ENCODE assay signal across 7 mouse cellular contexts in the genomic region with DNA sequence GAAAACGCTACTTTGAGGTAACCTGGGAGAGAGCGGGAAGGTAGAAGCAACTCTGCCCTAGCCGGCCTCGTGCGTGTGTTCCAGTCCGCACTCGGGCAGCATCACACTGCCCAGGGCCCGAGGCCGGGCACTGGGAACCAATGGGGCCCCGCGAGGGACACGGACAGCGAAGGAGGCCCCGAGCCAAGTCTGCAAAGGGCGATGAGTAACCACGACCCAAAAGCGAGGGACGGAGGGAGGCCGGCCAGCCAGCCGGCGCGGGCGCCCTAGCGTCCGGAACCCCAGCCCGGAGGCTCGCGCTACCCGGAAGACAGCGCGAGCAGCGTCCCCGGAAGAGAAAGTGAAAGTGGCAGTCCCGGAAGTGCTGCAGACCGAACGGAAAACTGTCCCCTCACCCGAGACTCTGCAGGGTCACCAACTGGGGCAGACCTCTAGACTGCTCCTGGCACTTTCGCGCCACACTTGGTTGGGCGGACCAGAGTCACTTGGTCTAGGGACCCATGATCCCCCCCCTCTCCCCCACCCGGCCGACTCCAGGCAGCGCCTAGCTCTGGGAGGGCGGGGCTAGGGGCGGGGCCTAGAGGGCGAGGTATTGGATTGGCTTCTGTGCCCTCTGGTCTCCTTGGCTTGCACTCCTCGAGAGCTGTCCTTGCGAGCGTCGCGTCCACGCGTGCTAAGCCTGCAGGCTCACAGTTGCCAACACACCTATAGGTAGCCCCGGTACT. TPM values are rescaled to one million over a fixed set of nuclear protein-coding genes. Genes with fewer than 3 reads are reported as not detected.
DNase-seq lines count a peak whose midpoint lies in the region; ATAC-seq lines count a peak whose summit lies in the region.

A gene (minus strand): TSS at position 553 of the 725 bp plus-strand sequence.

- no peaks in the 10 kb centered on the region for H3K27me3 ChIP-seq in intestine, embryonic 16.5 days (replicated peaks; ENCODE audit: control insufficient read depth, insufficient read depth, low read length)
- no peaks in the 10 kb centered on the region for H3K27me3 ChIP-seq in midbrain, embryonic 11.5 days (ENCODE audit: control insufficient read depth, insufficient read depth, low read length)

- H3K36me3 ChIP-seq in intestine, embryonic 16.5 days (ENCODE audit: control insufficient read depth, insufficient read depth, low read length) = no peaks in the 10 kb centered on the region
- H3K36me3 ChIP-seq in midbrain, embryonic 11.5 days (ENCODE audit: control insufficient read depth, insufficient read depth, low read length) = peaks cover 2% of the 10 kb centered on the region; the same call in 1 of the 2 replicates

- peak within 1 kb of the TSS; percentile 85 for H3K4me3 ChIP-seq in intestine, embryonic 16.5 days (ENCODE audit: low read length)
- peak within 1 kb of the TSS; percentile 82 for H3K4me3 ChIP-seq in midbrain, embryonic 11.5 days (ENCODE audit: low read depth, low read length)

- 0% methylated on average over 54 of the region's 54 CpGs for WGBS in intestine, embryonic 16.5 days
- WGBS in midbrain, embryonic 11.5 days = under 1% methylated on average over 53 of the region's 54 CpGs

- H3K9me3 ChIP-seq in intestine, embryonic 16.5 days (ENCODE audit: control insufficient read depth, low read length) = no peaks in the 10 kb centered on the region
- H3K9me3 ChIP-seq in midbrain, embryonic 11.5 days (ENCODE audit: control insufficient read depth, low read length) = no peaks in the 10 kb centered on the region

- peak; percentile 96 for DNase-seq in adrenal gland, adult 2 months
- DNase-seq in embryo, embryonic 11 days = peak; percentile 92
- peak; percentile 70 to 83 for DNase-seq in gastrocnemius, postnatal 4 days (ENCODE audit: low spot score in 2 of 2)
- peak; percentile 91 to 92 for DNase-seq in left cerebral cortex, postnatal 36 days (ENCODE audit: low spot score in 2 of 2)
- DNase-seq in midbrain, embryonic 11.5 days (ENCODE audit: low spot score, missing footprints) = peak; percentile 99
- DNase-seq in skeletal muscle tissue, adult 2 months (ENCODE audit: low read depth, low spot score) = peak; percentile 92

- peak; percentile 95 for ATAC-seq in intestine, embryonic 16.5 days
- ATAC-seq in midbrain, embryonic 11.5 days (ENCODE audit: low FRiP score) = peak; percentile 98

- peak within 1 kb of the TSS; percentile 92 for H3K4me2 ChIP-seq in intestine, embryonic 16.5 days (ENCODE audit: low read depth, low read length)
- H3K4me2 ChIP-seq in midbrain, embryonic 11.5 days = peak within 1 kb of the TSS; percentile 77

- intact Hi-C loops in left cerebral cortex, postnatal 36 days (cut with DNase I) = no loop called here

- peak within 1 kb of the TSS; percentile 96 for H3K27ac ChIP-seq in intestine, embryonic 16.5 days (ENCODE audit: low read length)
- H3K27ac ChIP-seq in midbrain, embryonic 11.5 days (ENCODE audit: low read depth, low read length) = peak within 1 kb of the TSS; percentile 79

- H3K4me1 ChIP-seq in intestine, embryonic 16.5 days (ENCODE audit: control insufficient read depth, insufficient read depth, low read length) = peaks cover 11% of the 10 kb centered on the region
- H3K4me1 ChIP-seq in midbrain, embryonic 11.5 days (ENCODE audit: control insufficient read depth, insufficient read depth, low read length) = peaks cover 10% of the 10 kb centered on the region

- H3K9ac ChIP-seq in intestine, embryonic 16.5 days (ENCODE audit: low read depth, low read length) = peak within 1 kb of the TSS; percentile 92
- H3K9ac ChIP-seq in midbrain, embryonic 11.5 days (ENCODE audit: low read length) = peak within 1 kb of the TSS; percentile 91

RNA-seq across cellular contexts. Expression of the gene that starts here (rescaled TPM):
- 100 to 1,000 TPM; 103 to 107 TPM for total RNA-seq in adrenal gland, adult 2 months (2021)
- 328 and 381 TPM in 2 replicates for polyA plus RNA-seq in adrenal gland, adult 2 months (2012; rRNA removed)
- 10 to 100 TPM; 60.1 to 67.8 TPM for total RNA-seq in gastrocnemius, postnatal 4 days (2021)
- polyA plus RNA-seq in intestine, embryonic 16.5 days (2015; fragmentation: Nextera tagmentation; extraction: Ambion mirVana) = 82.5 and 83.2 TPM in 2 replicates
- 100 to 1,000 TPM in 1 of 2 experiments, 10 to 100 TPM in 1; 92.3 to 124 TPM for total RNA-seq in left cerebral cortex, postnatal 36 days (2021)
- polyA plus RNA-seq in midbrain, embryonic 11.5 days (2014; fragmentation: Nextera tagmentation; extraction: Ambion mirVana) = 62.0 and 70.1 TPM in 2 replicates

Comparison
In these comparisons a context has a peak if more than half of its experiments do, and no peak if none do; other contexts are left out.
1. Peak in every context shown above with its lines: DNase-seq, ATAC-seq, H3K4me3 ChIP-seq and H3K27ac ChIP-seq.